Mouse (Mus musculus) midbrain, postnatal 0 days (tissue): Measurements from ENCODE around the gene Cradd. TPM values are rescaled to one million over a fixed set of nuclear protein-coding genes. Genes with fewer than 3 reads are reported as not detected.

Experiments
- ATAC-seq: fragments of 200-750 bp; cut with Nextera tagmentation; 2 replicates; pipeline ENCODE4 v1.8.0; 2017; ENCODE audit warnings: moderate number of reproducible peaks, mild to moderate bottlenecking, moderate TSS enrichment, moderate library complexity; ENCODE audit not compliant: low FRiP score
- DNase-seq: peaks from one replicate; pipeline ENCODE4 v3.0.0-alpha.2; 2015; ENCODE audit warnings: low spot score
- H3K27ac ChIP-seq: fragments of 300-500 bp; sonication (generic); 2 replicates; pipeline ENCODE4 v1.5.1; 2014; ENCODE audit warnings: low read depth, mild to moderate bottlenecking, low read length, mixed read lengths
- H3K27me3 ChIP-seq: fragments of 300-500 bp; sonication (generic); 2 replicates; pipeline ENCODE4 v1.6.1; 2014; ENCODE audit warnings: low read length, control low read depth, mixed read lengths; ENCODE audit not compliant: insufficient read depth
- H3K36me3 ChIP-seq: fragments of 300-500 bp; sonication (generic); 2 replicates; pipeline ENCODE4 v1.6.1; 2014; ENCODE audit warnings: low read length, control low read depth, mixed read lengths; ENCODE audit not compliant: insufficient read depth
- H3K4me1 ChIP-seq: fragments of 300-500 bp; sonication (generic); 2 replicates; pipeline ENCODE4 v1.6.1; 2014; ENCODE audit warnings: mild to moderate bottlenecking, control low read depth, antibody characterized with exemption, low read length, mixed read lengths; ENCODE audit not compliant: insufficient read depth
- H3K4me2 ChIP-seq: fragments of 300-500 bp; sonication (generic); 2 replicates; pipeline ENCODE4 v1.6.1; 2014; ENCODE audit warnings: low read depth, mild to moderate bottlenecking, low read length, mixed read lengths; ENCODE audit not compliant: poor library complexity, severe bottlenecking
- H3K4me3 ChIP-seq: fragments of 300-500 bp; sonication (generic); 2 replicates; pipeline ENCODE4 v1.5.1; 2014; ENCODE audit warnings: low read depth, mild to moderate bottlenecking, low read length, moderate library complexity
- H3K9ac ChIP-seq: fragments of 300-500 bp; sonication (generic); replicated peaks from 2 replicates; pipeline ENCODE4 v1.6.1; 2014; ENCODE audit warnings: mild to moderate bottlenecking, low read length, moderate library complexity, mixed read lengths; ENCODE audit not compliant: poor library complexity, severe bottlenecking
- H3K9me3 ChIP-seq: fragments of 300-500 bp; sonication (generic); 2 replicates; pipeline ENCODE4 v1.6.1; 2016; ENCODE audit warnings: low read length, control low read depth
- CTCF ChIP-seq: IDR thresholded peaks from 2 replicates; pipeline ENCODE4 v1.5.1; 2016; ENCODE audit warnings: antibody characterized with exemption, mild to moderate bottlenecking
- WGBS: fragments of 180-500 bp; shearing (Covaris S2); extraction: QIAGEN DNeasy Blood & Tissue Kit; methylation state at CpG from one replicate; pipeline ENCODE4 v1.1.7; 2014; 5-methylcytosine and 5-hydroxymethylcytosine counted together
- polyA plus RNA-seq: library from polyadenylated mRNA; unstranded; fragments of >200 nt; fragmentation: Nextera tagmentation; extraction: Ambion mirVana; gene quantifications from 2 replicates; pipeline ENCODE4 v1.2.1, GENCODE M21; 2015
- total RNA-seq: library from RNA; depleted of rRNA; stranded (reverse); fragments of >200 nt; gene quantifications from 2 replicates; pipeline ENCODE4 v1.2.3, GENCODE M21; 2014

Cradd gene
- total and polyA plus RNA-seq, 2 experiments from 2014 or later: 8.2 to 9.2 TPM

GRCm38 (mm10) chr10:95233044-95233443 lies 90.9 kb downstream of the Cradd start:
- Histone ChIP-seq H3K4me3 (no peak overlapping the region), H3K36me3 (no peaks in the 10 kb centered on the region), H3K27me3 (no peaks in the 10 kb centered on the region), H3K4me2 (no peak overlapping the region), H3K9me3 (no peaks in the 10 kb centered on the region), H3K4me1 (peaks cover 5% of the 10 kb centered on the region; the same call in 1 of the 2 replicates), H3K27ac (no peak overlapping the region), H3K9ac (no peak overlapping the region)
- no peak for DNase-seq
- no peak for ATAC-seq
- no peak for TF ChIP-seq CTCF
- 87% methylated on average over 10 of the region's 10 CpGs for WGBS

GRCm38 (mm10) chr10:95232554-95232953 lies 91.4 kb downstream of the Cradd start:
- DNase-seq (no peak), ATAC-seq (no peak)
- peaks cover 7% of the 10 kb centered on the region; the same call in 1 of the 2 replicates for H3K4me1 ChIP-seq
- no peaks in the 10 kb centered on the region for H3K27me3 ChIP-seq
- H3K27ac ChIP-seq: no peak overlapping the region
- WGBS: 76% methylated on average over 3 of the region's 3 CpGs
- H3K36me3 ChIP-seq: no peaks in the 10 kb centered on the region
- H3K4me3 ChIP-seq: no peak overlapping the region
- no peak overlapping the region for H3K4me2 ChIP-seq
- TF ChIP-seq CTCF: no peak
- H3K9ac ChIP-seq: no peak overlapping the region
- no peaks in the 10 kb centered on the region for H3K9me3 ChIP-seq

GRCm38 (mm10) chr10:95228192-95228591 lies 95.7 kb downstream of the Cradd start:
- peak overlapping the region; percentile 47; the same call in 1 of the 2 replicates for H3K27ac ChIP-seq
- H3K4me3 ChIP-seq: no peak overlapping the region
- H3K9ac ChIP-seq: no peak overlapping the region
- 40% methylated on average over 6 of the region's 6 CpGs for WGBS
- TF ChIP-seq CTCF: peak; percentile 65
- peak; percentile 69 for DNase-seq
- H3K36me3 ChIP-seq: no peaks in the 10 kb centered on the region
- H3K4me2 ChIP-seq: no peak overlapping the region
- peak; percentile 52; the same call in 1 of the 2 replicates for ATAC-seq
- no peaks in the 10 kb centered on the region for H3K9me3 ChIP-seq
- H3K27me3 ChIP-seq: no peaks in the 10 kb centered on the region
- H3K4me1 ChIP-seq: peaks cover 3% of the 10 kb centered on the region; the same call in 1 of the 2 replicates

- Histone ChIP-seq H3K36me3 (no peaks in the 10 kb centered on the region), H3K9me3 (no peaks in the 10 kb centered on the region), H3K27me3 (no peaks in the 10 kb centered on the region), H3K9ac (no peak overlapping the region), H3K4me3 (no peak overlapping the region), H3K27ac (peak overlapping the region; percentile 47; the same call in 1 of the 2 replicates), H3K4me2 (no peak overlapping the region), H3K4me1 (peaks cover 3% of the 10 kb centered on the region; the same call in 1 of the 2 replicates)
- WGBS: 56% methylated on average over 1 of the region's 1 CpGs
- ATAC-seq (no peak), DNase-seq (no peak)
- no peak for TF ChIP-seq CTCF
Observed at GRCm38 (mm10) chr10:95227590-95227989, 96.3 kb downstream of the Cradd start.

- Histone ChIP-seq H3K4me2 (no peak overlapping the region), H3K4me3 (no peak overlapping the region), H3K4me1 (peaks cover 3% of the 10 kb centered on the region; the same call in 1 of the 2 replicates), H3K9me3 (no peaks in the 10 kb centered on the region), H3K27ac (no peak overlapping the region), H3K9ac (no peak overlapping the region), H3K27me3 (no peaks in the 10 kb centered on the region), H3K36me3 (no peaks in the 10 kb centered on the region)
- ATAC-seq: no peak
- 63% methylated on average over 4 of the region's 4 CpGs for WGBS
- DNase-seq: no peak
- no peak for TF ChIP-seq CTCF
Observed at GRCm38 (mm10) chr10:95226772-95227171, 97.2 kb downstream of the Cradd start.

- no peak overlapping the region for H3K4me3 ChIP-seq
- peaks cover 3% of the 10 kb centered on the region; the same call in 1 of the 2 replicates for H3K4me1 ChIP-seq
- no peak overlapping the region for H3K4me2 ChIP-seq
- no peaks in the 10 kb centered on the region for H3K9me3 ChIP-seq
- 91% methylated on average over 4 of the region's 4 CpGs for WGBS
- TF ChIP-seq CTCF: no peak
- H3K27ac ChIP-seq: no peak overlapping the region
- no peak for DNase-seq
- no peaks in the 10 kb centered on the region for H3K36me3 ChIP-seq
- no peak overlapping the region for H3K9ac ChIP-seq
- H3K27me3 ChIP-seq: no peaks in the 10 kb centered on the region
- ATAC-seq: no peak
Observed at GRCm38 (mm10) chr10:95225006-95225405, 98.9 kb downstream of the Cradd start.
